Mouse (Mus musculus): ENCODE results near the gene Snrnp70. TPM values are rescaled to one million over a fixed set of nuclear protein-coding genes. Genes with fewer than 3 reads are reported as not detected.

Gene Snrnp70
- total RNA-seq, 4 experiments from 2014 or later, result 68.3 to 107 (median 86.7) TPM

- DNase-seq (ENCODE audit: low spot score), result no peak
Observed at GRCm38 (mm10) chr7:45338161-45338911, 57.2 kb downstream of the Snrnp70 start.

DNA sequence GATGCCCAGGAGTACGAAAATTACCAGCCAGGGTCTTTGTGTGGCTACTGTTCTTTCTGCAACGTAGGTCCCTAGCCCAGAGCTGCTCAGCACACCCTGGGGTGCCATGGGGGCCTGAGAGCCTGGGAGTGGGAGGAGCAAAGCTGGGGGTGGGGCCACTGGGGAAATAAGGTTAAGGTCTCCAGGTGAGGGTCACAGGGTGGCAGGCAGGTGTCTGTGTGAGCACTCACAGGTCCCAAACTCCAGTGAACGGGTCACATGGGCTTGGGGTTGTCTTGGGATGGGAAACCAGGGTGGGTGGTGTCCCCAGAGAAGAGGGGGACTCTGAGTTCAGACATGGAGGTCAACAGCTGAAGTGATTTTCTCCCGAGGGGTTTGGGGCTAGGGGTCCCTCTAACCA lies 58.1 kb downstream of the Snrnp70 start:
- no peak for DNase-seq (ENCODE audit: low spot score)

DNA sequence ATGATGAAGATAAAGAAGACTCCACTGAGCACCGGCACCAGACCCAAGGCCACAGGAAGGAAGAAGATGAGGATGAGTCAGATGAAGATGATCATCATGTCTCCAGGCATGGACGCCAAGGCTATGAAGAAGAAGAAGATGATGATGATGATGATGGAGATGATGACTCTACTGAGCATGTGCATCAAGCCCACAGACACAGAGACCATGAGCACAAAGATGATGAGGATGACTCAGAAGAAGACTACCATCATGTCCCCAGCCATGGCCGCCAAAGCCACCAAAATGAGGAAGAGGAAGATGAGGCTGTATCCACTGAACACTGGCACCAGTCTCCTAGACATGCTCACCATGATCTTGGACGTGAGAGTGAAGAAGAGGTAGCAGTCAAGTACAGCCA lies 59.2 kb downstream of the Snrnp70 start:
- DNase-seq (ENCODE audit: low spot score), result no peak

GRCm38 (mm10) chr7:45335056-45335455 lies 60.5 kb downstream of the Snrnp70 start, which contains the start of gene Hrc:
Gene Hrc (plus strand): TSS chr7:45335290.
- peak; percentile 61 for DNase-seq (ENCODE audit: low spot score)

DNA sequence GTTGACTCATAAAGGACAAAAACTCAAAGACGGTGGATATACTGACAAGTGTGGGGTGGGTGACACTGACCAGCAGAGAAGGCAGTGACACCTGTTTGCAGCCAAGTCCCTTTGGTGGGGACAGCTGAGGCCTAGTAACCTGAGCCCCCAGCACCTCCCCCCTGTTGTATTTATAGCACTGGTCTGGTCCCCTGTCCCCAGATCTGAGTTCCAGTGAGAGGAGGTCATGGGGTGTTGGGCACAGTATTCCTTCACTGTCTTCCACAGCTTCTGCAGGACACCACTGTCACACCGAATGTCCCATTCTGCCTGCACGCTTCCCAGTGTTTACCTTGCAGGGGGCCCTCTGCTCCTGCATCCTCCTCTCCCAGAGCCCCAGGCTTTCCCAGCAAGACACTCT lies 60.9 kb downstream of the Snrnp70 start:
- peak; percentile 55 for DNase-seq (ENCODE audit: low spot score)

GRCm38 (mm10) chr7:45333431-45333982 lies 62.0 kb downstream of the Snrnp70 start, which contains the start of gene Trpm4:
Gene Trpm4 (minus strand): TSS chr7:45333780.
- peak; percentile 91 for DNase-seq (ENCODE audit: low spot score)

DNA sequence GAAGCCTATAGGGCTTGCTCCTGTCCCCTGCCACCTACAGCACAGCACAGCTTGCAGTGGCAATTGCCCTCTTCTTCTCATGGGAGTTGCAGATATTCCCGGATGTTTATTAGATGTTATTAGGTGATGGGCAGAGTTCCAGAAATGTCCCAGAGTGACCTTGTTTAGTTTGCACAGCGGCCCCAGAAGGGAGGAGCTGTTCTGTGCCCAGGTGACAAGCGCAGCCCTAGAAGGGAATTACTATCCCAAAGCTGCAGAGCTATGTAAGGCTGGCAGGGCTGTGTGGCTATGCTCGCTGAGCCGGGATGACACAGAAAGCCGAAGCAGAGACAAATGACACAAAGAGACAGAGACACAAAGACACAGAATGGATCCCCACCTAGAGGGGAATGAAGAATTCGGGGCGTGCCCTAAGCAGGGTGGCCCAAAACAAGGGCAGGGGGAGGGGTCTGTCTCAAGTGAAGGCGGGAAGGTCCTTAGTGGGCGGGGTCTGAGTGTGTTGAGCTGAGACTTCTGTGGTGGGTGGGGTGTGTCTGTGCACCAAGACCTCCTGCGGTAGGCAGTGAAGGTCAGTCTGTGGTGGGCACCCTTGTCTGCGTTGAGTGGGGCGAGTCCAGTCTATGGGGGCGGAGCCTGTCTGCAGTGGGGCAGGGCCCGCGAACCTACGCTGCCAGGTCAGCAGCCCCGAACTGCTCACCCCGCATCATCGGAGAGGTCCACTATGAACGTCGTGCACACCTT lies 62.7 kb downstream of the Snrnp70 start:
- DNase-seq (ENCODE audit: low spot score), result peak; percentile 48

GRCm38 (mm10) chr7:45331502-45331901 lies 64.0 kb downstream of the Snrnp70 start:
- DNase-seq (ENCODE audit: low spot score), result no peak

GRCm38 (mm10) chr7:45328841-45329475 lies 66.6 kb downstream of the Snrnp70 start:
- DNase-seq (ENCODE audit: low spot score), result no peak

Other genes with a start within 250 kb of the Snrnp70 start
- 10 to 100 TPM; 40.4 to 50.5 (median 48.0) TPM for gene Pih1d1, start 241.4 kb downstream of the Snrnp70 start, total RNA-seq (2022)
- gene Aldh16a1, start 241.2 kb downstream of the Snrnp70 start, total RNA-seq (2022), result 10 to 100 TPM; 24.9 to 36.9 (median 29.2) TPM
- gene Slc17a7, start 231.8 kb downstream of the Snrnp70 start, total RNA-seq (2022), result 10 to 100 TPM; 32.0 to 50.7 (median 41.1) TPM
- gene Gfy, start 216.2 kb downstream of the Snrnp70 start, total RNA-seq (2022), result not detected
- not detected for gene Pth2, start 214.7 kb downstream of the Snrnp70 start, total RNA-seq (2022)
- gene Ccdc155, start 190.8 kb downstream of the Snrnp70 start, total RNA-seq (2022), result not detected
- gene Dkkl1, start 183.6 kb downstream of the Snrnp70 start, total RNA-seq (2022), result not detected
- 10 to 100 TPM in 1 of 4 experiments, 1 to 10 TPM in 3; 6.2 to 10.4 (median 8.0) TPM for gene Tead2, start 180.0 kb downstream of the Snrnp70 start, total RNA-seq (2022)
- 1 to 10 TPM; 2.1 to 5.8 (median 3.0) TPM for gene Cd37, start 156.6 kb downstream of the Snrnp70 start, total RNA-seq (2022)
- gene Slc6a16, start 154.7 kb downstream of the Snrnp70 start, total RNA-seq (2022), result not detected
- not detected for gene Slc6a21, start 118.2 kb downstream of the Snrnp70 start, total RNA-seq (2022)
- gene Trpm4, start 62.0 kb downstream of the Snrnp70 start, total RNA-seq (2022), result 10 to 100 TPM; 23.8 to 36.3 (median 25.4) TPM
- gene Hrc, start 60.5 kb downstream of the Snrnp70 start, total RNA-seq (2022), result 1,000 to 10,000 TPM; 1,032 to 1,216 (median 1,081) TPM
- under 1 TPM; 0.11 to 0.33 (median 0.20) TPM for gene Ppfia3, start 28.7 kb downstream of the Snrnp70 start, total RNA-seq (2022)
- gene Lin7b, start 25.2 kb downstream of the Snrnp70 start, total RNA-seq (2022), result 1 to 10 TPM; 1.0 to 1.5 (median 1.3) TPM
- gene Kcna7, start 9.9 kb upstream of the Snrnp70 start, total RNA-seq (2022), result 1 to 10 TPM; 5.5 to 8.0 (median 6.9) TPM
- gene Ntf5, start 18.0 kb upstream of the Snrnp70 start, total RNA-seq (2022), result under 1 TPM; 0.30 to 0.50 (median 0.36) TPM
- gene Lhb, start 25.1 kb upstream of the Snrnp70 start, total RNA-seq (2022), result not detected
- gene Gys1, start 39.1 kb upstream of the Snrnp70 start, total RNA-seq (2022), result 100 to 1,000 TPM; 106 to 122 (median 112) TPM
- gene Ruvbl2, start 42.4 kb upstream of the Snrnp70 start, total RNA-seq (2022), result 10 to 100 TPM; 23.1 to 31.5 (median 26.8) TPM
- 100 to 1,000 TPM; 164 to 329 (median 254) TPM for gene Ftl1, start 64.1 kb upstream of the Snrnp70 start, total RNA-seq (2022)
- 10 to 100 TPM; 24.3 to 26.9 (median 26.2) TPM for gene Bax, start 71.2 kb upstream of the Snrnp70 start, total RNA-seq (2022)
- gene Tulp2, start 86.1 kb upstream of the Snrnp70 start, total RNA-seq (2022), result not detected
- 1 to 10 TPM; 3.8 to 8.5 (median 7.6) TPM for gene Gm45808, start 91.1 kb upstream of the Snrnp70 start, total RNA-seq (2022)
- gene Dhdh, start 93.1 kb upstream of the Snrnp70 start, total RNA-seq (2022), result 10 to 100 TPM; 10.2 to 12.8 (median 11.5) TPM
- gene Nucb1, start 114.7 kb upstream of the Snrnp70 start, total RNA-seq (2022), result 100 to 1,000 TPM; 130 to 149 (median 139) TPM
- gene Ppp1r15a, start 130.5 kb upstream of the Snrnp70 start, total RNA-seq (2022), result 10 to 100 TPM; 21.9 to 31.6 (median 28.0) TPM
- 1 to 10 TPM; 2.6 to 4.2 (median 3.0) TPM for gene Plekha4, start 130.6 kb upstream of the Snrnp70 start, total RNA-seq (2022)
- 1 to 10 TPM in 3 of 4 experiments, under 1 TPM in 1; 0.40 to 2.0 (median 1.1) TPM for gene Hsd17b14, start 159.2 kb upstream of the Snrnp70 start, total RNA-seq (2022)
- 100 to 1,000 TPM; 295 to 316 (median 308) TPM for gene Bcat2, start 174.4 kb upstream of the Snrnp70 start, total RNA-seq (2022)
- not detected for gene Fgf21, start 219.7 kb upstream of the Snrnp70 start, total RNA-seq (2022)
- not detected for gene Fut1, start 221.5 kb upstream of the Snrnp70 start, total RNA-seq (2022)
- gene Izumo1, start 226.1 kb upstream of the Snrnp70 start, total RNA-seq (2022), result under 1 TPM; 0.20 to 0.53 (median 0.35) TPM
- 10 to 100 TPM; 17.8 to 27.2 (median 26.2) TPM for gene Rasip1, start 231.7 kb upstream of the Snrnp70 start, total RNA-seq (2022)
- gene Mamstr, start 244.2 kb upstream of the Snrnp70 start, total RNA-seq (2022), result 1 to 10 TPM; 2.0 to 5.9 (median 5.1) TPM

Measured in heart, adult 8-10 months (tissue).